Mouse (Mus musculus) ES-E14 (cell line): ENCODE measurements around the gene Il21. TPM values are rescaled to one million over a fixed set of nuclear protein-coding genes. Genes with fewer than 3 reads are reported as not detected.
A peak's percentile ranks its signal among the peaks of the same experiment; 100 is the strongest.

Experiments used
- DNase-seq: peaks from one replicate; pipeline ENCODE4 v3.0.0-alpha.2; 2013; ENCODE audit warnings: low read depth, low spot score
- H3K27ac ChIP-seq: 2 replicates; pipeline ENCODE4 v1.5.1; 2012; ENCODE audit warnings: low read depth, mild to moderate bottlenecking, low read length, moderate library complexity, mixed read lengths; ENCODE audit not compliant: poor library complexity, insufficient read depth, severe bottlenecking
- H3K36me3 ChIP-seq: 2 replicates; pipeline ENCODE4 v1.6.1; 2012; ENCODE audit warnings: mild to moderate bottlenecking, low read length, moderate library complexity, mixed read lengths; ENCODE audit not compliant: control insufficient read depth, poor library complexity, insufficient read depth, severe bottlenecking
- H3K4me1 ChIP-seq, 2 experiments: fragments of 150-350 bp in 1 of 2; sonication (generic) in 1 of 2; 2 replicates each; pipeline ENCODE4 v1.6.1; 2012; ENCODE audit warnings: low read length in 2 of 2, mild to moderate bottlenecking in 1 of 2, mixed read lengths in 1 of 2; ENCODE audit not compliant: control insufficient read depth in 2 of 2, insufficient read depth in 2 of 2, poor library complexity in 1 of 2
- H3K4me3 ChIP-seq, 2 experiments: fragments of 150-350 bp in 1 of 2; sonication (generic) in 1 of 2; 2 replicates each; pipeline ENCODE4 v1.5.1; 2012; ENCODE audit warnings: low read length in 2 of 2, low read depth in 1 of 2, mild to moderate bottlenecking in 1 of 2, mixed read lengths in 1 of 2; ENCODE audit not compliant: insufficient read depth in 1 of 2, poor library complexity in 1 of 2, severe bottlenecking in 1 of 2
- H3K9ac ChIP-seq: 2 replicates; pipeline ENCODE4 v1.6.1; 2012; ENCODE audit warnings: low read depth, mild to moderate bottlenecking, low read length, mixed read lengths; ENCODE audit not compliant: poor library complexity, insufficient read depth, severe bottlenecking
- H3K9me3 ChIP-seq: fragments of 150-350 bp; sonication (generic); 2 replicates; pipeline ENCODE4 v1.6.1; 2012; ENCODE audit warnings: low read depth, mild to moderate bottlenecking, low read length; ENCODE audit not compliant: control insufficient read depth, insufficient read depth
- CHD2 ChIP-seq: IDR thresholded peaks from 2 replicates; pipeline ENCODE4 v1.6.1; 2014; ENCODE audit warnings: mild to moderate bottlenecking, low read depth, low read length, inconsistent platforms
- HCFC1 ChIP-seq: IDR thresholded peaks from 2 replicates; pipeline ENCODE4 v1.6.1; 2012; ENCODE audit warnings: low read length, inconsistent platforms, borderline replicate concordance; ENCODE audit not compliant: insufficient read depth
- MAFK ChIP-seq: IDR thresholded peaks from 2 replicates; pipeline ENCODE4 v1.6.1; 2014; ENCODE audit warnings: mild to moderate bottlenecking, low read depth, low read length, inconsistent platforms; ENCODE audit not compliant: insufficient read depth
- ZC3H11A ChIP-seq: IDR thresholded peaks from 2 replicates; pipeline ENCODE4 v1.6.1; 2012; ENCODE audit warnings: low read depth, mild to moderate bottlenecking, inconsistent platforms, low read length, borderline replicate concordance
- ZNF384 ChIP-seq: IDR thresholded peaks from 2 replicates; pipeline ENCODE4 v1.6.1; 2012; ENCODE audit warnings: low read depth, low read length, inconsistent platforms
- in situ Hi-C, 2 experiments: fragments of 600-800 bp; cut with MboI; formaldehyde crosslinking; loops; one replicate each; pipeline ENCODE4 v1.15.1; 2025; ENCODE audit warnings: low sequenced_read_pairs in 2 of 2, inconsistent platforms in 1 of 2; ENCODE audit not compliant: unreplicated experiment in 2 of 2
- total RNA-seq: library from RNA; depleted of rRNA; stranded (reverse); fragments of 300-350 nt; gene quantifications from 2 replicates; pipeline ENCODE4 v1.2.3, GENCODE M21; 2012

Il21 gene
- total RNA-seq, 1 experiment: not detected

DNA sequence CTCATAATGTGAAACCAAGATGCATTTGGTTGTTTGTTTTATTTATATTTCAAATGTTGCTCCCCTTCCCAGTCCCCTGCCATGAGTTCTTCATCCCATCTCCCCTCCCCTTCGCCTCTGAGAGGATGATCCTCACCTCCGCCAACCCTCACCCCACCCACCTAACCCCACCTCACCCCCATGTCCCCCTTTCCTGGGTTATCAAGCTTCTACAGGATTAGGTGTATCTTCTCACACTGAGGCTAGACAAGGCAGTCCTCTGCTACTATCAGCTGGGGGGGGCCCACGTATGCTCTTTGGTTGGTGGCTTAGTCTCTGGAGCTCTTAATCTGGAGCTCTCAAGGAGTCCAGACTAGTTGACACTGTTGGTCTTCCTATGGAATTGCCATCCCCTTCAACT, 18.5 kb upstream of the Il21 start:
- Histone ChIP-seq H3K4me1 (no peaks in the 10 kb centered on the region), H3K36me3 (no peaks in the 10 kb centered on the region), H3K27ac (no peak overlapping the region), H3K9ac (no peak overlapping the region), H3K9me3 (no peaks in the 10 kb centered on the region), H3K4me3 (no peak overlapping the region)
- TF ChIP-seq MAFK (no peak), ZNF384 (no peak), CHD2 (no peak), ZC3H11A (no peak), HCFC1 (no peak)
- in situ Hi-C loops: no loop called here
- no peak for DNase-seq

DNA sequence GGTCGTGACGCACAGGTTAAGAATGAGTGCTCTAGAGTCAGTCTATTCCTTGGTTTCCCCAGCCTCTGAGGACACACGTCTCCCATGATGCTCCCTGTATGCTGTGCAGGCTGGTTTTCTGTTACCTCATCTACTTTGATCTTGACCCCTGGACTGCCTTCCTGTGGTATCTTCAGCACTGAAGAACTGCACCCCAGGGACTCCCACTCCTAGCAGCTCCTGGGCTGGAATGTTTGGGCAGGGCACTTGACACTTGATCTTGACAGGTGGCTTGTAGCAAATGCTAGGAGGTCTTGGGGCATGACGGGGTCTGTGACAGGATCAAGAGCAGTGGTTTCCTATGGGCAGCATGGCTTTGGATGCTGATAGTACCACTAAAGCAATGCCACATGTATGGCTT, 2.6 kb upstream of the Il21 start:
- in situ Hi-C loops: no loop called here
- no peak overlapping the region for H3K27ac ChIP-seq
- H3K9ac ChIP-seq: no peak overlapping the region
- no peaks in the 10 kb centered on the region for H3K36me3 ChIP-seq
- no peaks in the 10 kb centered on the region for H3K9me3 ChIP-seq
- H3K4me1 ChIP-seq: no peaks in the 10 kb centered on the region
- TF ChIP-seq CHD2: no peak
- no peak overlapping the region for H3K4me3 ChIP-seq
- no peak for DNase-seq

DNA sequence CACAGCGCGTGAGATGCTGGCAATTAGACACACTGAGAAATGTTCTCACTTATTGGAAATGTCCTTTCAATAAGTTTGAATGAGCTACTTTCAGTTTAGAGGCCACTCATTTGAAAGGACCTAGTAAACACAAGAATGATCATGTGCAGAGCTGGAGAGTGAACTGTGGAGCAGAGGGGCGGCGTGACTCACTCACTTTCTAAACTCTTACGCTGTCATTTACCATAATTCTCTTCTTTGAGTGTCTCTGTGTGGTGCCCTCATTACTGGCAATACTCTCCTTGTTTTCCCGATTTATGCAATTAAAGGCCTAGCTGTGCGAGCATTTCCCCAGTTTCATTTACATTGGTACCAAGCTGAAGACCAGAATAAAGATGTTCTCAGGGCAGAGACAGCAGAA, 1.3 kb downstream of the Il21 start:
- H3K27ac ChIP-seq: no peak overlapping the region
- no peak for TF ChIP-seq HCFC1
- TF ChIP-seq ZNF384: no peak
- TF ChIP-seq MAFK: no peak
- DNase-seq: no peak
- no peaks in the 10 kb centered on the region for H3K4me1 ChIP-seq
- in situ Hi-C loops: no loop called here
- no peaks in the 10 kb centered on the region for H3K9me3 ChIP-seq
- no peak overlapping the region for H3K9ac ChIP-seq
- no peaks in the 10 kb centered on the region for H3K36me3 ChIP-seq
- no peak overlapping the region for H3K4me3 ChIP-seq

- H3K4me3 ChIP-seq: no peak overlapping the region
- no peaks in the 10 kb centered on the region for H3K9me3 ChIP-seq
- H3K4me1 ChIP-seq: no peaks in the 10 kb centered on the region
- no peak overlapping the region for H3K9ac ChIP-seq
- no peak overlapping the region for H3K27ac ChIP-seq
- peak; percentile 63 for TF ChIP-seq MAFK
- no peak for TF ChIP-seq HCFC1
- in situ Hi-C loops: no loop called here
- H3K36me3 ChIP-seq: no peaks in the 10 kb centered on the region
- no peak for DNase-seq
Measured at GRCm38 (mm10) chr3:37229082-37229829, 3.2 kb downstream of the Il21 start.

GRCm38 (mm10) chr3:37225124-37225523, 7.3 kb downstream of the Il21 start:
- in situ Hi-C loops: no loop called here
- TF ChIP-seq ZC3H11A (no peak), MAFK (no peak), HCFC1 (no peak), ZNF384 (no peak), CHD2 (no peak)
- no peak overlapping the region for H3K9ac ChIP-seq
- no peaks in the 10 kb centered on the region for H3K36me3 ChIP-seq
- no peaks in the 10 kb centered on the region for H3K9me3 ChIP-seq
- DNase-seq: no peak
- H3K4me1 ChIP-seq: no peaks in the 10 kb centered on the region
- no peak overlapping the region for H3K4me3 ChIP-seq
- H3K27ac ChIP-seq: no peak overlapping the region
